Mouse (Mus musculus): ENCODE data around the gene Lancl3. TPM values are rescaled to one million over a fixed set of nuclear protein-coding genes. Genes with fewer than 3 reads are reported as not detected.

Lancl3 gene
- polyA plus RNA-seq, 1 experiment = 0.15 TPM

- H3K27me3 ChIP-seq (ENCODE audit: control insufficient read depth, insufficient read depth, low read length) = no peaks in the 10 kb centered on the region
- no peak within 1 kb of the TSS for H3K27ac ChIP-seq (ENCODE audit: insufficient read depth, low read length)
- DNase-seq (ENCODE audit: low read depth in 1 of 2, low spot score in 2 of 2) = no peak
- H3K4me3 ChIP-seq (ENCODE audit: extremely low read depth, insufficient read depth, insufficient read length) = no peak within 1 kb of the TSS
- TF ChIP-seq CTCF (IDR thresholded peaks at IDR 0.05; ENCODE audit: extremely low read depth, insufficient read depth, insufficient read length, insufficient replicate concordance) (no peak), POLR2A (IDR thresholded peaks at IDR 0.05; ENCODE audit: low read depth, low read length) (no peak)
- no peaks in the 10 kb centered on the region for H3K4me1 ChIP-seq (ENCODE audit: control insufficient read depth, insufficient read depth, insufficient read length)
- 82% methylated on average over 5 of the region's 5 CpGs for WGBS
- no peaks in the 10 kb centered on the region for H3K36me3 ChIP-seq (ENCODE audit: control insufficient read depth, insufficient read depth, low read length)
Observed at GRCm38 (mm10) chrX:9256766-9257165, 57.1 kb downstream of the Lancl3 start, which contains the start of gene Gm14862. Gm14862 (minus strand) TSS chrX:9256899.

GRCm38 (mm10) chrX:9257831-9258230 is 58.1 kb downstream of the Lancl3 start:
- Histone ChIP-seq H3K27me3 (ENCODE audit: control insufficient read depth, insufficient read depth, low read length) (no peaks in the 10 kb centered on the region), H3K36me3 (ENCODE audit: control insufficient read depth, insufficient read depth, low read length) (no peaks in the 10 kb centered on the region), H3K27ac (ENCODE audit: insufficient read depth, low read length) (no peak overlapping the region), H3K4me3 (ENCODE audit: extremely low read depth, insufficient read depth, insufficient read length) (no peak overlapping the region), H3K4me1 (ENCODE audit: control insufficient read depth, insufficient read depth, insufficient read length) (no peaks in the 10 kb centered on the region)
- no peak for DNase-seq (ENCODE audit: low read depth in 1 of 2, low spot score in 2 of 2)
- 83% methylated on average over 7 of the region's 7 CpGs for WGBS
- no peak for TF ChIP-seq CTCF (IDR thresholded peaks at IDR 0.05; ENCODE audit: extremely low read depth, insufficient read depth, insufficient read length, insufficient replicate concordance)

- no peaks in the 10 kb centered on the region for H3K27me3 ChIP-seq (ENCODE audit: control insufficient read depth, insufficient read depth, low read length)
- WGBS = 83% methylated on average over 1 of the region's 1 CpGs
- no peak for TF ChIP-seq POLR2A (IDR thresholded peaks at IDR 0.05; ENCODE audit: low read depth, low read length)
- no peak for TF ChIP-seq CTCF (IDR thresholded peaks at IDR 0.05; ENCODE audit: extremely low read depth, insufficient read depth, insufficient read length, insufficient replicate concordance)
- H3K27ac ChIP-seq (ENCODE audit: insufficient read depth, low read length) = no peak overlapping the region
- no peaks in the 10 kb centered on the region for H3K4me1 ChIP-seq (ENCODE audit: control insufficient read depth, insufficient read depth, insufficient read length)
- DNase-seq (ENCODE audit: low read depth in 1 of 2, low spot score in 2 of 2) = no peak
- H3K36me3 ChIP-seq (ENCODE audit: control insufficient read depth, insufficient read depth, low read length) = no peaks in the 10 kb centered on the region
- no peak overlapping the region for H3K4me3 ChIP-seq (ENCODE audit: extremely low read depth, insufficient read depth, insufficient read length)
Observed at GRCm38 (mm10) chrX:9259267-9259666, 59.6 kb downstream of the Lancl3 start.

GRCm38 (mm10) chrX:9271112-9271511 is 71.4 kb downstream of the Lancl3 start:
- DNase-seq (ENCODE audit: low read depth in 1 of 2, low spot score in 2 of 2) = no peak
- TF ChIP-seq POLR2A (IDR thresholded peaks at IDR 0.05; ENCODE audit: low read depth, low read length) (no peak), CTCF (IDR thresholded peaks at IDR 0.05; ENCODE audit: extremely low read depth, insufficient read depth, insufficient read length, insufficient replicate concordance) (no peak)
- Histone ChIP-seq H3K4me3 (ENCODE audit: extremely low read depth, insufficient read depth, insufficient read length) (no peak overlapping the region), H3K4me1 (ENCODE audit: control insufficient read depth, insufficient read depth, insufficient read length) (no peaks in the 10 kb centered on the region; the same call in 1 of the 2 replicates), H3K27me3 (ENCODE audit: control insufficient read depth, insufficient read depth, low read length) (no peaks in the 10 kb centered on the region), H3K36me3 (ENCODE audit: control insufficient read depth, insufficient read depth, low read length) (no peaks in the 10 kb centered on the region), H3K27ac (ENCODE audit: insufficient read depth, low read length) (no peak overlapping the region)
- WGBS = 71% methylated on average over 3 of the region's 3 CpGs

- no peaks in the 10 kb centered on the region for H3K36me3 ChIP-seq (ENCODE audit: control insufficient read depth, insufficient read depth, low read length)
- DNase-seq (ENCODE audit: low read depth in 1 of 2, low spot score in 2 of 2) = no peak
- WGBS = 34% methylated on average over 8 of the region's 8 CpGs
- no peaks in the 10 kb centered on the region; the same call in 1 of the 2 replicates for H3K4me1 ChIP-seq (ENCODE audit: control insufficient read depth, insufficient read depth, insufficient read length)
- H3K27ac ChIP-seq (ENCODE audit: insufficient read depth, low read length) = peak overlapping the region; percentile 22; the same call in 1 of the 2 replicates
- TF ChIP-seq CTCF (IDR thresholded peaks at IDR 0.05; ENCODE audit: extremely low read depth, insufficient read depth, insufficient read length, insufficient replicate concordance) (no peak), POLR2A (IDR thresholded peaks at IDR 0.05; ENCODE audit: low read depth, low read length) (no peak)
- peak overlapping the region; percentile 68 for H3K4me3 ChIP-seq (ENCODE audit: extremely low read depth, insufficient read depth, insufficient read length)
- H3K27me3 ChIP-seq (ENCODE audit: control insufficient read depth, insufficient read depth, low read length) = no peaks in the 10 kb centered on the region
Observed at GRCm38 (mm10) chrX:9271947-9272459, 72.3 kb downstream of the Lancl3 start.

- TF ChIP-seq CTCF (IDR thresholded peaks at IDR 0.05; ENCODE audit: extremely low read depth, insufficient read depth, insufficient read length, insufficient replicate concordance) = no peak
- TF ChIP-seq POLR2A (IDR thresholded peaks at IDR 0.05; ENCODE audit: low read depth, low read length) = no peak
- peak; percentile 15 to 53 for DNase-seq (ENCODE audit: low read depth in 1 of 2, low spot score in 2 of 2)
- no peaks in the 10 kb centered on the region; the same call in 1 of the 2 replicates for H3K4me1 ChIP-seq (ENCODE audit: control insufficient read depth, insufficient read depth, insufficient read length)
- peak within 1 kb of the TSS; percentile 74 for H3K27ac ChIP-seq (ENCODE audit: insufficient read depth, low read length)
- H3K4me3 ChIP-seq (ENCODE audit: extremely low read depth, insufficient read depth, insufficient read length) = peak within 1 kb of the TSS; percentile 68
- WGBS = 17% methylated on average over 62 of the region's 94 CpGs
- H3K27me3 ChIP-seq (ENCODE audit: control insufficient read depth, insufficient read depth, low read length) = no peaks in the 10 kb centered on the region
- H3K36me3 ChIP-seq (ENCODE audit: control insufficient read depth, insufficient read depth, low read length) = no peaks in the 10 kb centered on the region
Observed at GRCm38 (mm10) chrX:9272460-9273361, 73.0 kb downstream of the Lancl3 start, which contains the start of gene Xk. Xk (plus strand) TSS chrX:9272756.

Measured in spleen, adult 2 months (tissue).